Mouse (Mus musculus) ovary, postnatal 36 days (tissue): ENCODE results near the gene Gstm4.
"Not testable (repeated sequence)": the region's sequence is repeated elsewhere in the genome, so short reads cannot be mapped to it uniquely, and the experiment has no call there.

Source experiments
- DNase-seq: peaks from one replicate; pipeline ENCODE4 v3.0.0; 2022; ENCODE audit warnings: low spot score, mixed read lengths

Gene Gstm4

GRCm38 (mm10) chr3:108017473-108018189 is 27.1 kb downstream of the Gstm4 start, which contains the start of gene Gstm1:
TSS of gene Gstm1 (minus strand) at chr3:108017973.
- peak; percentile 94 for DNase-seq

GRCm38 (mm10) chr3:108016468-108016867 is 28.2 kb downstream of the Gstm4 start:
- DNase-seq = not testable (repeated sequence)

GRCm38 (mm10) chr3:108014974-108015346 is 29.7 kb downstream of the Gstm4 start:
- no peak for DNase-seq

GRCm38 (mm10) chr3:108014098-108014973 is 30.4 kb downstream of the Gstm4 start:
- no peak for DNase-seq

- DNase-seq = peak; percentile 39
Observed at GRCm38 (mm10) chr3:108013331-108013871, 31.3 kb downstream of the Gstm4 start.

GRCm38 (mm10) chr3:108011558-108011957 is 33.1 kb downstream of the Gstm4 start:
- no peak for DNase-seq

- no peak for DNase-seq
Observed at GRCm38 (mm10) chr3:108010286-108010685, 34.4 kb downstream of the Gstm4 start.

- DNase-seq = no peak
Observed at GRCm38 (mm10) chr3:108002021-108002420, 42.7 kb downstream of the Gstm4 start.

- no peak for DNase-seq
Observed at GRCm38 (mm10) chr3:107999491-107999890, 45.2 kb downstream of the Gstm4 start.

- DNase-seq = peak; percentile 29
Observed at GRCm38 (mm10) chr3:107998591-107998990, 46.1 kb downstream of the Gstm4 start.

GRCm38 (mm10) chr3:107996576-107996975 is 48.1 kb downstream of the Gstm4 start:
- DNase-seq = no peak

GRCm38 (mm10) chr3:107995974-107996373 is 48.7 kb downstream of the Gstm4 start:
- not testable (repeated sequence) for DNase-seq
